Mouse (Mus musculus): ENCODE data around the gene Abhd11. TPM values are rescaled to one million over a fixed set of nuclear protein-coding genes. Genes with fewer than 3 reads are reported as not detected.
"Not testable (repeated sequence)": the region's sequence is repeated elsewhere in the genome, so short reads cannot be mapped to it uniquely, and the experiment has no call there.

The Abhd11 gene
- polyA plus RNA-seq, 1 experiment from 2014 or later = 43.1 TPM

- H3K4me2 ChIP-seq = no peak overlapping the region
- H3K36me3 ChIP-seq (replicated peaks) = peaks cover 4% of the 10 kb centered on the region; the same call in 1 of the 2 replicates
- WGBS = 69% methylated on average over 18 of the region's 18 CpGs
Observed at GRCm38 (mm10) chr5:135035608-135036359, 26.8 kb downstream of the Abhd11 start.

GRCm38 (mm10) chr5:135037946-135038345 lies 29.0 kb downstream of the Abhd11 start:
- no peak overlapping the region for H3K9ac ChIP-seq
- H3K9me3 ChIP-seq = no peaks in the 10 kb centered on the region
- no peak overlapping the region for H3K4me2 ChIP-seq
- H3K27ac ChIP-seq = no peak overlapping the region
- H3K4me1 ChIP-seq = peaks cover 4% of the 10 kb centered on the region
- WGBS = 78% methylated on average over 3 of the region's 3 CpGs
- no peak overlapping the region for H3K4me3 ChIP-seq (replicated peaks)
- peaks cover 4% of the 10 kb centered on the region; the same call in 1 of the 2 replicates for H3K36me3 ChIP-seq (replicated peaks)
- ATAC-seq (ENCODE audit: low FRiP score) = no peak
- 0 out of 2 replicates have a peak, but pooled peaks cover 2% of the 10 kb centered on the region for H3K27me3 ChIP-seq

More at GRCm38 (mm10) chr5:135035608-135036359, 26.8 kb downstream of the Abhd11 start:
- Histone ChIP-seq H3K27me3 (no peaks in the 10 kb centered on the region), H3K9ac (no peak overlapping the region), H3K4me3 (replicated peaks) (no peak overlapping the region), H3K27ac (no peak overlapping the region), H3K4me1 (peaks cover 4% of the 10 kb centered on the region), H3K9me3 (no peaks in the 10 kb centered on the region)
- ATAC-seq (ENCODE audit: low FRiP score) = no peak

DNA sequence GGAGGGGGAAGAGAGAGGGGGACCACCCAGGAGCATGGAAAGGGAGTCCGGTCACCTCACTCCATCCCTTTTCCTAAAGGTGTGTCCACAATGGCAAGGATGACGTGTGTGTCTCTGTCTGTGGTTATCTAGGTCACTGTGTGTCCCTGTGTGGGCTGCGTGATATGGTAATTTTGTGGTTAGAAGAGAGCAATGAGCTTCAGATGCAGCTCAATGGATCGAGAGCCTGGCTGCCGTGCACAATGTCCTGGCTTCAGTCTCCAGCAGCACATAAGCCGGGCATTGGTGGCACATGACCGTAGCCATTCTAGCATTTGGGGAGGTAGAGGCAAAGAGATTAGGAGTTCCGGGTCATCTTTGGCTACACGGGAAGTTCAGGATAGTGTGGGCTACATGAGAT lies 30.6 kb downstream of the Abhd11 start:
- H3K4me3 ChIP-seq (replicated peaks) = no peak overlapping the region
- H3K27ac ChIP-seq = no peak overlapping the region
- H3K9me3 ChIP-seq = no peaks in the 10 kb centered on the region
- peaks cover 9% of the 10 kb centered on the region; the same call in 1 of the 2 replicates for H3K36me3 ChIP-seq (replicated peaks)
- H3K4me1 ChIP-seq = peaks cover 4% of the 10 kb centered on the region
- no peak for ATAC-seq (ENCODE audit: low FRiP score)
- H3K9ac ChIP-seq = no peak overlapping the region
- no peak overlapping the region for H3K4me2 ChIP-seq
- H3K27me3 ChIP-seq = 0 out of 2 replicates have a peak, but pooled peaks cover 2% of the 10 kb centered on the region
- WGBS = 89% methylated on average over 9 of the region's 9 CpGs

DNA sequence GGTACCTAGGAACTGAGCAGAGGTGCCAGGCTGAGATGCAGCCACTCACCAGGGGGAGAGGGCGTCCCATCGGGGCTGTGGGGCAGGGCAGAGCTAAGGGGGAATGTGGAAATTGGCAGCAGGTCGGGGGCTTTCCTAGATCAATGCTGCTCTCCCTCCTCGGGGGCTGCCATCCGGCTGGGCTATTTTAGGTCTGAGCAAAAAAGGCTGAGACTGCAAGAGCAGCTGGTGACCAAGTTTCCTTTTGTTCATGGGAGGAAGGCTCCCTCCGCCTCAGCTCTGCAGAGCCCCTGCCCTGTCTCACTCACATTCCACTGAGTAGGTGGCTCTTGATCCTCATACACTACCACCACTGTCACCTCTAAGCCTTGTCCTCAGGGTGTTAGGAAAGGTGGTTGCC lies 31.1 kb downstream of the Abhd11 start:
- H3K9me3 ChIP-seq = no peaks in the 10 kb centered on the region
- peaks cover 11% of the 10 kb centered on the region; the same call in 1 of the 2 replicates for H3K36me3 ChIP-seq (replicated peaks)
- 0 out of 2 replicates have a peak, but pooled peaks cover 2% of the 10 kb centered on the region for H3K27me3 ChIP-seq
- 57% methylated on average over 6 of the region's 6 CpGs for WGBS
- H3K4me3 ChIP-seq (replicated peaks) = no peak overlapping the region
- H3K27ac ChIP-seq = no peak overlapping the region
- peaks cover 4% of the 10 kb centered on the region for H3K4me1 ChIP-seq
- no peak for ATAC-seq (ENCODE audit: low FRiP score)
- no peak overlapping the region for H3K9ac ChIP-seq
- H3K4me2 ChIP-seq = no peak overlapping the region

GRCm38 (mm10) chr5:135040777-135041176 lies 31.8 kb downstream of the Abhd11 start:
- no peak for ATAC-seq (ENCODE audit: low FRiP score)
- H3K9ac ChIP-seq = no peak overlapping the region
- no peak overlapping the region for H3K27ac ChIP-seq
- H3K4me2 ChIP-seq = no peak overlapping the region
- H3K4me3 ChIP-seq (replicated peaks) = no peak overlapping the region
- H3K4me1 ChIP-seq = peaks cover 4% of the 10 kb centered on the region
- H3K36me3 ChIP-seq (replicated peaks) = peaks cover 18% of the 10 kb centered on the region
- H3K27me3 ChIP-seq = 0 out of 2 replicates have a peak, but pooled peaks cover 2% of the 10 kb centered on the region
- no peaks in the 10 kb centered on the region for H3K9me3 ChIP-seq
- 85% methylated on average over 11 of the region's 11 CpGs for WGBS

DNA sequence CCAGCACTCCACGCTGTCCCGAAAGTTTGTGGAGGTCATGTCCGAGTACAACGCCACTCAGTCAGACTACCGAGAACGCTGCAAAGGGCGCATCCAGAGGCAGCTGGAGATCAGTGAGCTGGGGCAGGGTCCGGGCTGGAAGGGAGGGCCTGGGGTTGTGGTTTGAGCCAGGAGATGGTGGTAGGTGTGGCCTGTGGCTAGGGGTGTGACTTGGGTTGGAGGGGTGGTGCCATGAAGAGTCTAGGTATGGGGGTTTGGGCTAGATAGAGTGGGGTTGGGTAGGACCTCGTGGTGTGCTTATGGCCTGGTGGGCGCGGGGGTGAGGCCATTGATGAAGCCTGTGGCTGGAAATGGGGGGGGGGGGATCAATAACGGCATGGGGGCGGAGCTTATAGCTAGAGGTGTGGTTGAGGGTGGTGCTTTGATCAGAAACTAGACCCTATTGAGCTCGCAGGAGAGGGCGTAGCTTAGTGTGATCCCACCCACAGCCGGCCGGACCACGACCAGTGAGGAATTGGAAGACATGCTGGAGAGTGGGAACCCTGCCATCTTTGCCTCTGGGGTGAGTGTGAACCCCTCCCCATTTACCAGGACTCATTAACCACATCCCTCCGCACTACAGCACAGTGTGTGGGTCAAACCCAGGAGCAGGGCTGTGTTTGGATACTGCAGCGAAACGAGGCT lies 33.3 kb downstream of the Abhd11 start:
- no peak for ATAC-seq (ENCODE audit: low FRiP score)
- Histone ChIP-seq H3K4me1 (peaks cover 4% of the 10 kb centered on the region), H3K9ac (no peak overlapping the region), H3K4me2 (no peak overlapping the region), H3K36me3 (replicated peaks) (peaks cover 20% of the 10 kb centered on the region), H3K27me3 (0 out of 2 replicates have a peak, but pooled peaks cover 2% of the 10 kb centered on the region), H3K4me3 (replicated peaks) (no peak overlapping the region), H3K9me3 (no peaks in the 10 kb centered on the region), H3K27ac (no peak overlapping the region)
- 27% methylated on average over 21 of the region's 21 CpGs for WGBS

GRCm38 (mm10) chr5:135044575-135044974 lies 35.6 kb downstream of the Abhd11 start:
- peaks cover 4% of the 10 kb centered on the region for H3K4me1 ChIP-seq
- WGBS = 94% methylated on average over 3 of the region's 3 CpGs
- no peaks in the 10 kb centered on the region for H3K9me3 ChIP-seq
- 0 out of 2 replicates have a peak, but pooled peaks cover 2% of the 10 kb centered on the region for H3K27me3 ChIP-seq
- no peak overlapping the region for H3K9ac ChIP-seq
- ATAC-seq (ENCODE audit: low FRiP score) = no peak
- no peak overlapping the region for H3K4me3 ChIP-seq (replicated peaks)
- H3K27ac ChIP-seq = no peak overlapping the region
- H3K4me2 ChIP-seq = no peak overlapping the region
- H3K36me3 ChIP-seq (replicated peaks) = peaks cover 26% of the 10 kb centered on the region

GRCm38 (mm10) chr5:135048539-135048938 lies 39.6 kb downstream of the Abhd11 start:
- H3K4me1 ChIP-seq = no peaks in the 10 kb centered on the region
- WGBS = 90% methylated on average over 5 of the region's 5 CpGs
- no peaks in the 10 kb centered on the region for H3K9me3 ChIP-seq
- H3K27ac ChIP-seq = no peak overlapping the region
- no peak overlapping the region for H3K9ac ChIP-seq
- H3K4me3 ChIP-seq (replicated peaks) = no peak overlapping the region
- no peak overlapping the region for H3K4me2 ChIP-seq
- no peaks in the 10 kb centered on the region for H3K27me3 ChIP-seq
- ATAC-seq (ENCODE audit: low FRiP score) = no peak
- H3K36me3 ChIP-seq (replicated peaks) = peaks cover 46% of the 10 kb centered on the region

- not testable (repeated sequence) for H3K9ac ChIP-seq; H3K4me2 ChIP-seq; H3K4me3 ChIP-seq (replicated peaks); H3K27ac ChIP-seq; ATAC-seq (ENCODE audit: low FRiP score); H3K9me3 ChIP-seq; H3K4me1 ChIP-seq; H3K27me3 ChIP-seq
- 89% methylated on average over 6 of the region's 6 CpGs for WGBS
- peaks cover 51% of the 10 kb centered on the region for H3K36me3 ChIP-seq (replicated peaks)
Observed at GRCm38 (mm10) chr5:135049268-135049667, 40.3 kb downstream of the Abhd11 start.

DNA sequence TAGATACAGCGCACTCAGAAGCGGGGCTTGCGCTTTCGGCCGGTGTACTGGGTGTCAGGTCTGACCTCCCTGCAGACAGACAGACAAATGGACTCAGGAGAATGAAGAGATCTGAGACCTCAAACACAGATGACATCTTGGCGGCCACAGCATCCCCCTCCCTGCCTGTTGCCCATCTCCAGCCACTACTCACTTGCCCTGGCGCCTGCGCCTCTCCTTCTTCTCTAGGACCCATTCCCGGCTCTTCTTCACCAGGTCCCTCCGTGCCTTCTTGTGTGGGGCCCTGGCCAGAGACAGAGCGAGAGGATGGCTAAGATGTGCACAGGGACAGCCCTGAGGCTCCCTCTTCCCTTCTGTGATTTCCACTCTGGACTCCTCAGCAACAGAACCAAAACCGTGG lies 44.4 kb downstream of the Abhd11 start:
- no peak for ATAC-seq (ENCODE audit: low FRiP score)

More for the DNA sequence above, 44.4 kb downstream of the Abhd11 start:
- Histone ChIP-seq H3K9me3 (no peaks in the 10 kb centered on the region), H3K4me2 (no peak overlapping the region), H3K27me3 (no peaks in the 10 kb centered on the region), H3K4me1 (no peaks in the 10 kb centered on the region), H3K36me3 (replicated peaks) (peaks cover 75% of the 10 kb centered on the region), H3K27ac (no peak overlapping the region), H3K4me3 (replicated peaks) (no peak overlapping the region), H3K9ac (no peak overlapping the region)
- 95% methylated on average over 12 of the region's 12 CpGs for WGBS
